Mouse (Mus musculus): Measurements from ENCODE around the gene Peg3. TPM values are rescaled to one million over a fixed set of nuclear protein-coding genes. Genes with fewer than 3 reads are reported as not detected.

The Peg3 gene
- polyA plus RNA-seq, 1 experiment from 2014 or later: 181 TPM

DNA sequence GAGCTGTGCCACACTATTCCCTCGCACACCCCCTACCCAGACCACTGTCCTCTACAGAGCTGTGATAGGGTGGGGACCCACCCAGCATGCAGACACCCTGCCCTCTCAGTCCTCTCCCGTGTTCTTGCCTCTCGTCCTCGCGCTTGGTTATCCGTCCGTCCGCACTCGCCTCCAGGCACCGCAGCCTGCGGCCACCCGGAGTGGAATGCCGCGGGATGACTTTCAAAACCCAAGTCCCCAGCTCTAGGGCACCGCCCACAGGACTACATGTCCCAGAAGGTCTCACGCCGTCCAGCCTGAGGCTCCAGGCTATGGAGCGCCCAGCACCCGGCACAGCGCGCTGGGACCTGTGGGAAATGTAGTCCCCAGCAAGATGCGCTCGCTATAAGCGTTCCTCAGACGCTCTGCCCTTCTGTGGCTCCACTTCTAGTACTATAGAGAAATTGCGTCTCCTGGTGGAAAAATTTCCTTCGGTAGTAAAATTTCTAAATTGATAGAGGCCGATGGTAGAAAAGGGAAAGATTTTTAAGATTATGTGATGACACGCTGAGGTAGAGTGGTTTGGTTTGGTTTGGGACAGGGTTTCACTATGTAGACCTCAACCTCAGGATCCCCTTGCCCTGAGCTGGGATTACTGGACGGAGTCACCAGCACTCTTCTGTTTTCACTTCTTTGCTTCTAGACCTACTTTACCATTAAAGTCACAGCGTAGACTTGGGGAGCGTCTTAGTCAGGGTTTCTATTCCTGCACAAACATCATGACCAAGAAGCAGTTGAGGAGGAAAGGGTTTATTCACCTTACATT lies 33.8 kb downstream of the Peg3 start, which contains the start of gene Zim1:
TSS of gene Zim1 (minus strand) at position 210 of the 805 bp plus-strand sequence.
- Histone ChIP-seq H3K9ac (ENCODE audit: low read depth, low read length) (peak within 1 kb of the TSS; percentile 41), H3K27me3 (replicated peaks; ENCODE audit: control insufficient read depth, insufficient read depth, low read length) (no peaks in the 10 kb centered on the region), H3K27ac (ENCODE audit: low read depth, low read length) (no peak within 1 kb of the TSS), H3K4me3 (ENCODE audit: low read depth, low read length) (peak within 1 kb of the TSS; percentile 50), H3K36me3 (ENCODE audit: control insufficient read depth, insufficient read depth, low read length) (no peaks in the 10 kb centered on the region), H3K4me2 (peak within 1 kb of the TSS; percentile 59), H3K9me3 (ENCODE audit: control insufficient read depth, low read length) (no peaks in the 10 kb centered on the region), H3K4me1 (replicated peaks; ENCODE audit: control insufficient read depth, insufficient read depth, low read length) (no peaks in the 10 kb centered on the region)
- ATAC-seq (replicated peaks; ENCODE audit: low FRiP score) (peak; percentile 99), DNase-seq (ENCODE audit: low spot score) (peak; percentile 67)
- 12% methylated on average over 32 of the region's 32 CpGs for WGBS

DNA sequence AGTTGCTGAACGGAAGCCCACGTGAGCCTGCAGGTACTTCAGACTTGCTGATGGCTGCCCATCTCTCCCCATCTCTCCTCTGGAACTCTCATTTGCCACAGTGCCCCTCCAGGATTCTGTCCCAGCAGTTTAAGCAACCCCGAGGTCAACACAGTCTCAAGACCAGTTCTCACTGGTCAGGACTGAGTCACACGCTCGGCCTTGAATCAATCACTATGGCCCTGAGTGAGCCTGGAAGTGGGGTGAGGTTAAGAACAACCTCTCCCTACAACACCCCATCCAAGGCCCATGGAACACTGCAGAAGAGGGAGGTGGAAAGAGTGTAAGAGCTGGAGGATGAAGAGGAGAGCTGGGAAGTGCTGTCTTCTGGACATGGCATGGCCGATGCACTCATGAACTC lies 44.7 kb downstream of the Peg3 start:
- 93% methylated on average over 6 of the region's 6 CpGs for whole genome bisulfite sequencing
- no peak for ATAC-seq (replicated peaks; ENCODE audit: low FRiP score)

GRCm38 (mm10) chr7:6666726-6667125 lies 63.5 kb downstream of the Peg3 start:
- Histone ChIP-seq H3K36me3 (ENCODE audit: control insufficient read depth, insufficient read depth, low read length) (no peaks in the 10 kb centered on the region), H3K9me3 (ENCODE audit: control insufficient read depth, low read length) (no peaks in the 10 kb centered on the region), H3K4me2 (no peak overlapping the region), H3K4me1 (replicated peaks; ENCODE audit: control insufficient read depth, insufficient read depth, low read length) (no peaks in the 10 kb centered on the region), H3K27me3 (replicated peaks; ENCODE audit: control insufficient read depth, insufficient read depth, low read length) (no peaks in the 10 kb centered on the region), H3K27ac (ENCODE audit: low read depth, low read length) (no peak overlapping the region), H3K4me3 (ENCODE audit: low read depth, low read length) (no peak overlapping the region), H3K9ac (ENCODE audit: low read depth, low read length) (no peak overlapping the region)
- DNase-seq (ENCODE audit: low spot score): no peak
- WGBS: 65% methylated on average over 3 of the region's 3 CpGs
- ATAC-seq (replicated peaks; ENCODE audit: low FRiP score): no peak

More for the DNA sequence above, 44.7 kb downstream of the Peg3 start:
- Histone ChIP-seq H3K4me2 (no peak overlapping the region), H3K27ac (ENCODE audit: low read depth, low read length) (no peak overlapping the region), H3K36me3 (ENCODE audit: control insufficient read depth, insufficient read depth, low read length) (no peaks in the 10 kb centered on the region; the same call in 1 of the 2 replicates), H3K9me3 (ENCODE audit: control insufficient read depth, low read length) (no peaks in the 10 kb centered on the region), H3K4me1 (replicated peaks; ENCODE audit: control insufficient read depth, insufficient read depth, low read length) (no peaks in the 10 kb centered on the region), H3K27me3 (replicated peaks; ENCODE audit: control insufficient read depth, insufficient read depth, low read length) (no peaks in the 10 kb centered on the region), H3K9ac (ENCODE audit: low read depth, low read length) (no peak overlapping the region), H3K4me3 (ENCODE audit: low read depth, low read length) (no peak overlapping the region)
- DNase-seq (ENCODE audit: low spot score): no peak

- no peak overlapping the region for H3K4me2 ChIP-seq
- H3K36me3 ChIP-seq (ENCODE audit: control insufficient read depth, insufficient read depth, low read length): no peaks in the 10 kb centered on the region
- H3K4me3 ChIP-seq (ENCODE audit: low read depth, low read length): no peak overlapping the region
- no peak overlapping the region for H3K27ac ChIP-seq (ENCODE audit: low read depth, low read length)
- H3K9me3 ChIP-seq (ENCODE audit: control insufficient read depth, low read length): no peaks in the 10 kb centered on the region
- H3K9ac ChIP-seq (ENCODE audit: low read depth, low read length): no peak overlapping the region
- H3K27me3 ChIP-seq (replicated peaks; ENCODE audit: control insufficient read depth, insufficient read depth, low read length): no peaks in the 10 kb centered on the region
- no peak for DNase-seq (ENCODE audit: low spot score)
- no peak for ATAC-seq (replicated peaks; ENCODE audit: low FRiP score)
- WGBS: 78% methylated on average over 7 of the region's 7 CpGs
- H3K4me1 ChIP-seq (replicated peaks; ENCODE audit: control insufficient read depth, insufficient read depth, low read length): no peaks in the 10 kb centered on the region
Observed at GRCm38 (mm10) chr7:6663430-6663829, 66.8 kb downstream of the Peg3 start.

DNA sequence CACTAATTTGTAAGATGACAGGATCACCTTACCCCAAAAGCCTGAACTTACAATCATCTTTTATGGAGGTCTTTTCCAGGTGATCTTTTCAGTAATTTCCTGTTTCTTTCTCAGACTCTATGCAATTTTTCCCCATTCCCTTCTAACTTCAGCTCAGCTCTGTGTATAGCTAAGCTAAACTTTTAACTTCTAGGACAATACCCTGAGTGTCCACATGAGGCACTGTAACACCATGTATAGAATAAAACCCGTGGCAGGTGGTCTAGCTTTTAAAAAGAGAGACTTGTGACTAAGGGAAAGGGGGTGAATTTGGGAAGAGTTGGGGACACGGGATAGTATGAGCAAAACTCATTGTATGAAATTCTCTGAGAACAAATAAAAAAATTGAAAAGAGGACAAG lies 70.6 kb downstream of the Peg3 start:
- Histone ChIP-seq H3K27ac (ENCODE audit: low read depth, low read length) (no peak overlapping the region), H3K4me3 (ENCODE audit: low read depth, low read length) (no peak overlapping the region), H3K36me3 (ENCODE audit: control insufficient read depth, insufficient read depth, low read length) (no peaks in the 10 kb centered on the region), H3K9ac (ENCODE audit: low read depth, low read length) (no peak overlapping the region), H3K27me3 (replicated peaks; ENCODE audit: control insufficient read depth, insufficient read depth, low read length) (no peaks in the 10 kb centered on the region), H3K4me1 (replicated peaks; ENCODE audit: control insufficient read depth, insufficient read depth, low read length) (no peaks in the 10 kb centered on the region), H3K4me2 (no peak overlapping the region), H3K9me3 (ENCODE audit: control insufficient read depth, low read length) (no peaks in the 10 kb centered on the region; the same call in 1 of the 2 replicates)
- DNase-seq (ENCODE audit: low spot score) (no peak), ATAC-seq (replicated peaks; ENCODE audit: low FRiP score) (no peak)
- 26% methylated on average over 2 of the region's 2 CpGs for WGBS

DNA sequence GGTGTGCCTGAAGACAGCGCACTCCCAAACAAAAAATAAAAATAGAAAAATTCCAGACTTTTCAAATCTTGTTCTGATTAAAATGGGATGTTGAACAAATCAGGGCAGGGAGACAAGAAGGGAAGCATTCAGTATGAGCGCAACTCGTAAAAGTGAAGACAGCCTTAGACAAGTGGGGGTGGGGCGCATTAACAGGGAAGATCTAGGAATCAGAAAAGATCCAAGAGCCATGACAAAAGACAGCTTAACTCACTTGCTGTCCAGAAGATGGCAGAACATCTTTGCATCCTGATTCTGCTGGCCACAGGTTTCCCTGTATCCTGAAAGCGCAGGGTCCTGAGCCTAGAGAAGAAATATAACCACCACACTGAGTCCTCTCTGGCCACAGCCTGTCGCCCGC lies 71.6 kb downstream of the Peg3 start:
- no peaks in the 10 kb centered on the region; the same call in 1 of the 2 replicates for H3K9me3 ChIP-seq (ENCODE audit: control insufficient read depth, low read length)
- no peak overlapping the region for H3K27ac ChIP-seq (ENCODE audit: low read depth, low read length)
- H3K9ac ChIP-seq (ENCODE audit: low read depth, low read length): no peak overlapping the region
- H3K27me3 ChIP-seq (replicated peaks; ENCODE audit: control insufficient read depth, insufficient read depth, low read length): no peaks in the 10 kb centered on the region
- DNase-seq (ENCODE audit: low spot score): no peak
- H3K4me2 ChIP-seq: no peak overlapping the region
- no peaks in the 10 kb centered on the region for H3K36me3 ChIP-seq (ENCODE audit: control insufficient read depth, insufficient read depth, low read length)
- no peak for ATAC-seq (replicated peaks; ENCODE audit: low FRiP score)
- no peaks in the 10 kb centered on the region for H3K4me1 ChIP-seq (replicated peaks; ENCODE audit: control insufficient read depth, insufficient read depth, low read length)
- no peak overlapping the region for H3K4me3 ChIP-seq (ENCODE audit: low read depth, low read length)
- WGBS: 83% methylated on average over 7 of the region's 7 CpGs

Other genes starting within 250 kb of the Peg3 start
- not detected in 2 replicates for gene Olfr5, start 243.5 kb downstream of the Peg3 start, polyA plus RNA-seq (2014; fragmentation: Nextera tagmentation; extraction: Ambion mirVana)
- not detected in 2 replicates for gene Olfr1347, start 230.7 kb downstream of the Peg3 start, polyA plus RNA-seq (2014; fragmentation: Nextera tagmentation; extraction: Ambion mirVana)
- gene Olfr1348, start 221.7 kb downstream of the Peg3 start, polyA plus RNA-seq (2014; fragmentation: Nextera tagmentation; extraction: Ambion mirVana): not detected in 2 replicates
- gene Olfr1349, start 207.5 kb downstream of the Peg3 start, polyA plus RNA-seq (2014; fragmentation: Nextera tagmentation; extraction: Ambion mirVana): not detected in 2 replicates
- gene Olfr1350, start 165.6 kb downstream of the Peg3 start, polyA plus RNA-seq (2014; fragmentation: Nextera tagmentation; extraction: Ambion mirVana): not detected in 2 replicates
- 6.8 and 8.3 TPM in 2 replicates for gene Zim1, start 34.0 kb downstream of the Peg3 start, polyA plus RNA-seq (2014; fragmentation: Nextera tagmentation; extraction: Ambion mirVana)
- gene Usp29, start 147 bp upstream of the Peg3 start, polyA plus RNA-seq (2014; fragmentation: Nextera tagmentation; extraction: Ambion mirVana): 9.9 and 10.4 TPM in 2 replicates